Mouse (Mus musculus): Measurements from ENCODE around the gene Abcg8. TPM values are rescaled to one million over a fixed set of nuclear protein-coding genes. Genes with fewer than 3 reads are reported as not detected.

The Abcg8 gene
- total and polyA plus RNA-seq, 2 experiments from 2014 or later: not detected

GRCm38 (mm10) chr17:84707407-84707806 lies 31.3 kb downstream of the Abcg8 start:
- Histone ChIP-seq H3K4me2 (ENCODE audit: low read depth, low read length, poor library complexity, severe bottlenecking) (no peak overlapping the region), H3K27ac (ENCODE audit: low read depth, low read length) (no peak overlapping the region), H3K4me3 (ENCODE audit: low read depth, low read length) (no peak overlapping the region), H3K9me3 (ENCODE audit: low read length) (no peaks in the 10 kb centered on the region), H3K27me3 (ENCODE audit: insufficient read depth, low read length) (no peaks in the 10 kb centered on the region), H3K9ac (replicated peaks; ENCODE audit: low read length, poor library complexity, severe bottlenecking) (no peak overlapping the region), H3K36me3 (ENCODE audit: insufficient read depth, low read length) (peaks cover 19% of the 10 kb centered on the region), H3K4me1 (ENCODE audit: insufficient read depth, low read length) (peaks cover 6% of the 10 kb centered on the region)
- no peak for DNase-seq (ENCODE audit: low spot score)
- WGBS: 69% methylated on average over 4 of the region's 4 CpGs
- no peak for ATAC-seq (ENCODE audit: low FRiP score)
- peak; percentile 50 for TF ChIP-seq CTCF (IDR thresholded peaks at IDR 0.05)

DNA sequence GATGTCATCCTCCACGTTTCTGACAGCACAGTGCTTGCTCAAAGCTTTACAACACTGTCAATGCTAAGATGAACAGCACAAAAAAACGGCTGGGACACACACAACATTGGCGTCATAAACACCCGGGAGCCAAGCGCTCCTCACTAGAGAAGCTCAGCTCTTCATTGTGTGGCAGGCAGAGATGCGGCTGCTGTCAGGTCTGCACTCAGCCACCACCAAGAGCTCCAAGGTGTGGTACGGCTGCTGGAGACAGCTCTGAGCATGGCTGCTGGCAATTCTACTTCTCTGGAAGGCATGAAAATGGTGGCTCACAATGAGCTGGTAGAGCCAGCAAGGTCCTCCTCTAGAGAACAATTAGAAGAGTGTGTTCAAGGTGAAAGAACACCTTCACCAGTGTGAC lies 32.7 kb downstream of the Abcg8 start:
- H3K27ac ChIP-seq (ENCODE audit: low read depth, low read length): peak overlapping the region; percentile 26; the same call in 1 of the 2 replicates
- 78% methylated on average over 7 of the region's 7 CpGs for WGBS
- peaks cover 19% of the 10 kb centered on the region for H3K36me3 ChIP-seq (ENCODE audit: insufficient read depth, low read length)
- no peak overlapping the region for H3K9ac ChIP-seq (replicated peaks; ENCODE audit: low read length, poor library complexity, severe bottlenecking)
- TF ChIP-seq CTCF (IDR thresholded peaks at IDR 0.05): no peak
- H3K4me3 ChIP-seq (ENCODE audit: low read depth, low read length): no peak overlapping the region
- ATAC-seq (ENCODE audit: low FRiP score) (no peak), DNase-seq (ENCODE audit: low spot score) (no peak)
- H3K4me2 ChIP-seq (ENCODE audit: low read depth, low read length, poor library complexity, severe bottlenecking): no peak overlapping the region
- peaks cover 2% of the 10 kb centered on the region; the same call in 1 of the 2 replicates for H3K4me1 ChIP-seq (ENCODE audit: insufficient read depth, low read length)
- H3K9me3 ChIP-seq (ENCODE audit: low read length): no peaks in the 10 kb centered on the region
- H3K27me3 ChIP-seq (ENCODE audit: insufficient read depth, low read length): no peaks in the 10 kb centered on the region

GRCm38 (mm10) chr17:84709403-84709851 lies 33.3 kb downstream of the Abcg8 start:
- 23% methylated on average over 17 of the region's 17 CpGs for WGBS
- peak; percentile 78 for DNase-seq (ENCODE audit: low spot score)

DNA sequence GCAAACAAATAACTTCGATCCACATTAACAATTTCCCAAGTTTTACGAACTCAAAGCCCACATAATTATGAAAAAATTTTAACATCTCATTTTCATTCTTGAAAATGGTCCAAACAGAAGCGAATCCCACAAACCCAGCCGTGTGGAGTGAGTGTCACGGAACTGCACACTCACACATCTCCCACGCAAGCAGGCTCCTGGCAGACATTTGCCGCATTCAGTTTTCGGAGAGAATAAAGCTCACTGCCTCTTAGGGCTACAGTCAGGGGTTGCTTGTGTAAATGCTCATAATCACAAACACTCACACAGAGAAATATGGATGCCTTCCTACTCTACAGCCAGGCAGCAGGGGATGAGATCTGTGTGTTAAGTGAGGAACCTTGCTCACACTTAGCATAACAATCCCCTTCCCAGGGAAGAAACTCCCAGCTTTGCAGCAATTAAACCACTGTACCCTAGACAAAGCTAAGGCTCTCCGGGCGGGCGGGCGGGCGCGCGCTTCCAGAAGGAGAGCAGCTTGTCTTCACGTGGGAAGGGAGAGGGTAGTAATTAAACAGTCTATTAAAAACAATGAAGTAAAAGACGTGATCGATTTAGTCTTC lies 37.6 kb downstream of the Abcg8 start:
- no peak for TF ChIP-seq CTCF (IDR thresholded peaks at IDR 0.05)
- DNase-seq (ENCODE audit: low spot score): no peak
- no peak overlapping the region for H3K27ac ChIP-seq (ENCODE audit: low read depth, low read length)
- no peak overlapping the region for H3K4me2 ChIP-seq (ENCODE audit: low read depth, low read length, poor library complexity, severe bottlenecking)
- WGBS: 72% methylated on average over 18 of the region's 18 CpGs
- no peak overlapping the region for H3K9ac ChIP-seq (replicated peaks; ENCODE audit: low read length, poor library complexity, severe bottlenecking)
- peaks cover 7% of the 10 kb centered on the region for H3K36me3 ChIP-seq (ENCODE audit: insufficient read depth, low read length)
- no peak for ATAC-seq (ENCODE audit: low FRiP score)
- H3K4me1 ChIP-seq (ENCODE audit: insufficient read depth, low read length): peaks cover 2% of the 10 kb centered on the region; the same call in 1 of the 2 replicates
- H3K9me3 ChIP-seq (ENCODE audit: low read length): no peaks in the 10 kb centered on the region
- no peak overlapping the region for H3K4me3 ChIP-seq (ENCODE audit: low read depth, low read length)
- no peaks in the 10 kb centered on the region for H3K27me3 ChIP-seq (ENCODE audit: insufficient read depth, low read length)

More at GRCm38 (mm10) chr17:84709403-84709851, 33.3 kb downstream of the Abcg8 start:
- no peaks in the 10 kb centered on the region for H3K9me3 ChIP-seq (ENCODE audit: low read length)
- no peak overlapping the region for H3K4me3 ChIP-seq (ENCODE audit: low read depth, low read length)
- 0 out of 2 replicates have a peak overlapping the region, but pooled peaks have one; percentile 25 for H3K4me2 ChIP-seq (ENCODE audit: low read depth, low read length, poor library complexity, severe bottlenecking)
- H3K27ac ChIP-seq (ENCODE audit: low read depth, low read length): peak overlapping the region; percentile 26; the same call in 1 of the 2 replicates
- no peak; the same call in 1 of the 2 replicates for TF ChIP-seq CTCF (IDR thresholded peaks at IDR 0.05)
- H3K27me3 ChIP-seq (ENCODE audit: insufficient read depth, low read length): no peaks in the 10 kb centered on the region
- 0 out of 2 replicates have a peak, but pooled peaks have one; percentile 41 for ATAC-seq (ENCODE audit: low FRiP score)
- H3K9ac ChIP-seq (replicated peaks; ENCODE audit: low read length, poor library complexity, severe bottlenecking): no peak overlapping the region
- peaks cover 2% of the 10 kb centered on the region; the same call in 1 of the 2 replicates for H3K4me1 ChIP-seq (ENCODE audit: insufficient read depth, low read length)
- H3K36me3 ChIP-seq (ENCODE audit: insufficient read depth, low read length): peaks cover 19% of the 10 kb centered on the region

- peaks cover 7% of the 10 kb centered on the region for H3K36me3 ChIP-seq (ENCODE audit: insufficient read depth, low read length)
- no peaks in the 10 kb centered on the region for H3K27me3 ChIP-seq (ENCODE audit: insufficient read depth, low read length)
- DNase-seq (ENCODE audit: low spot score): no peak
- no peak overlapping the region for H3K4me2 ChIP-seq (ENCODE audit: low read depth, low read length, poor library complexity, severe bottlenecking)
- H3K9me3 ChIP-seq (ENCODE audit: low read length): no peaks in the 10 kb centered on the region
- no peak overlapping the region for H3K27ac ChIP-seq (ENCODE audit: low read depth, low read length)
- H3K4me3 ChIP-seq (ENCODE audit: low read depth, low read length): no peak overlapping the region
- no peak for ATAC-seq (ENCODE audit: low FRiP score)
- no peak overlapping the region for H3K9ac ChIP-seq (replicated peaks; ENCODE audit: low read length, poor library complexity, severe bottlenecking)
- WGBS: 54% methylated on average over 4 of the region's 4 CpGs
- no peaks in the 10 kb centered on the region for H3K4me1 ChIP-seq (ENCODE audit: insufficient read depth, low read length)
- TF ChIP-seq CTCF (IDR thresholded peaks at IDR 0.05): no peak
These were observed 38.8 kb downstream of the Abcg8 start for GRCm38 (mm10) chr17:84714930-84715329.

- Histone ChIP-seq H3K4me2 (ENCODE audit: low read depth, low read length, poor library complexity, severe bottlenecking) (no peak overlapping the region), H3K4me3 (ENCODE audit: low read depth, low read length) (no peak overlapping the region), H3K4me1 (ENCODE audit: insufficient read depth, low read length) (no peaks in the 10 kb centered on the region), H3K9ac (replicated peaks; ENCODE audit: low read length, poor library complexity, severe bottlenecking) (no peak overlapping the region), H3K27ac (ENCODE audit: low read depth, low read length) (no peak overlapping the region), H3K9me3 (ENCODE audit: low read length) (no peaks in the 10 kb centered on the region), H3K27me3 (ENCODE audit: insufficient read depth, low read length) (no peaks in the 10 kb centered on the region), H3K36me3 (ENCODE audit: insufficient read depth, low read length) (peaks cover 6% of the 10 kb centered on the region; the same call in 1 of the 2 replicates)
- ATAC-seq (ENCODE audit: low FRiP score) (no peak), DNase-seq (ENCODE audit: low spot score) (no peak)
- no peak for TF ChIP-seq CTCF (IDR thresholded peaks at IDR 0.05)
- 47% methylated on average over 16 of the region's 16 CpGs for WGBS
These were observed 40.3 kb downstream of the Abcg8 start for GRCm38 (mm10) chr17:84716252-84716872.

Measured in midbrain, postnatal 0 days (tissue).